Mouse (Mus musculus): ENCODE data around the gene Cdt1. TPM values are rescaled to one million over a fixed set of nuclear protein-coding genes. Genes with fewer than 3 reads are reported as not detected.

Cdt1 gene
- polyA plus RNA-seq, 1 experiment from 2014 or later = 39.6 TPM

DNA sequence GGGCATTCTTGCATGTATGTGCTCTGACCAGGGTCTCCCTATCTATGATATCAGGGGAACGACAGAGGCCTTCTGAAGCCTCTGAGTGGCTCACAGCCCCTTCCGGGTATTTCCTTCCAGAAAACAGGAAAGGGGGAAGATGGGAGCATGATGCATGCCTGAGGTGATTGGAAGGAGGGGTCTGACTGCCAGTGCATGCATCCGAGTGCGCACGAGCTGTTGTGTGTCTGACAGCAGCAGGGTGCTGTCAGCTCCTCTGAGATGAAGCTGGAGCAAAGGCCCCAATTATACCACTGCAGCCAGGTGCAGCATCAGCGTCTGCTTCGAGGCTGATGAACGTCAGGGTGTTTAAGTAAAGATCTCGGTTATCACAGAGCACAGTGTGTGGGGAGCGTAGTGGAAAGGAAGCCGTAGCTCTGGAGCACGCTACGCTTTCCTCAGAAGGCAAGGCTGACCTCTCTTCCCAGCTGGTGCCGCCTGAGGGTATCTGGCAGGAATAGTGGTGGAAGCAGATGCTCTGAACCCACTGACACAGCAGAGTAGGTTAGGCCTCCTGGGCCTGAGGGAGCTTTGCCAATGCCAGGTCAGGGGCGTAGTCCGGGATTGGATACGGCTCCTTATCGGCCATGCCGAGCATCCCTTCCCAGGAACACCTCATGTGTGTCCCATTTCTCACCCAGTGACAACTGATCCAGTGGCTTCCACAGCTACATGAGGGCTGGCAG is 26.1 kb downstream of the Cdt1 start:
- Histone ChIP-seq H3K4me2 (no peak overlapping the region), H3K4me1 (no peaks in the 10 kb centered on the region), H3K9ac (0 out of 2 replicates have a peak overlapping the region, but pooled peaks have one; percentile 27), H3K36me3 (peaks cover 11% of the 10 kb centered on the region; the same call in 1 of the 2 replicates), H3K27ac (no peak overlapping the region), H3K27me3 (no peaks in the 10 kb centered on the region), H3K4me3 (no peak overlapping the region), H3K9me3 (no peaks in the 10 kb centered on the region)
- WGBS = 68% methylated on average over 19 of the region's 19 CpGs
- ATAC-seq (ENCODE audit: insufficient number of reproducible peaks, insufficient read depth, low FRiP score, low TSS enrichment, low read depth) = no peak

- Histone ChIP-seq H3K4me1 (no peaks in the 10 kb centered on the region), H3K4me2 (no peak overlapping the region), H3K27me3 (no peaks in the 10 kb centered on the region), H3K27ac (no peak overlapping the region), H3K9ac (no peak overlapping the region), H3K9me3 (no peaks in the 10 kb centered on the region), H3K4me3 (no peak overlapping the region), H3K36me3 (peaks cover 11% of the 10 kb centered on the region; the same call in 1 of the 2 replicates)
- 44% methylated on average over 4 of the region's 4 CpGs for WGBS
- ATAC-seq (ENCODE audit: insufficient number of reproducible peaks, insufficient read depth, low FRiP score, low TSS enrichment, low read depth) = no peak
Observed at GRCm38 (mm10) chr8:122596031-122596430, 28.2 kb downstream of the Cdt1 start.

DNA sequence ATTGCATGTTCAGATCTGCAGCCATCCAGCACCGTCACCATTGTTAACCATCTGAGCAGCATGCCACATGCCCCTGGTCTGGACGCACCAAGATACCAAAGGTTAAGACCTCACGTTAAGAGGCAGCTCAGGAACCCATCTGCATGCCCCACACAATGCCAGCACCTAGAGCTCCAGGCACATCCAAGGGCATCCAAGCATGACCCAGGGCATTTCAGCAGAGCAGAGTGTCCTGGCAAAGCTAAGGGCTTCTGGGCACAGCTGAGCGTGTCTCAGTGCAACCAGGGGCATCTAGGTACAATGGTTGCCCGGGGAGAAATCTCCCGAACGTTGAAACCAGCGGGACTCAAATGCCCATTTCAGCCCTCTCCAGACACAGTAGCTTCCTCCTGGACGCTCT is 32.9 kb downstream of the Cdt1 start:
- H3K9me3 ChIP-seq = no peaks in the 10 kb centered on the region
- H3K4me1 ChIP-seq = no peaks in the 10 kb centered on the region
- no peak overlapping the region for H3K4me3 ChIP-seq
- H3K27me3 ChIP-seq = no peaks in the 10 kb centered on the region
- H3K36me3 ChIP-seq = 0 out of 2 replicates have a peak, but pooled peaks cover 7% of the 10 kb centered on the region
- no peak for ATAC-seq (ENCODE audit: insufficient number of reproducible peaks, insufficient read depth, low FRiP score, low TSS enrichment, low read depth)
- 89% methylated on average over 9 of the region's 9 CpGs for WGBS
- H3K9ac ChIP-seq = no peak overlapping the region
- no peak overlapping the region for H3K27ac ChIP-seq
- H3K4me2 ChIP-seq = no peak overlapping the region

DNA sequence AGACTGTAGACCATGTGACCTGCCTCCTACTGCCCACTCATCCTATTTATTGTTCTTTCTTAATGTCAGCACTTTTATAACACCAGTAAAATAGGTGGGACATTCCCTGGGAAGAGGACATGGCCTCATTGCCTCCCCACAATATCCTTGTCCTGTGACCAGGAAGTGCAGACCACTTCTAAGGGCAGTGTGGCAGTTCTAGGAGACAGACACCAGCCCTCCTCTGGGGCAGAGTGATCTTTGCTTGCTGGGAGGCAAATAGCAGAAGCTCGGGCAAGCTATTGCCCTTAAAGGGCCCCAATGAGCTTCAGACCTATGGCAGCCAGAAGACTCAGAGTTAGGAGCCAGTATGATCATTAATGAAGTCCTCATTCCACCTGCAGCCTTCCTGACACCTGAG is 36.8 kb downstream of the Cdt1 start:
- no peak overlapping the region for H3K27ac ChIP-seq
- H3K9ac ChIP-seq = no peak overlapping the region
- H3K4me3 ChIP-seq = no peak overlapping the region
- ATAC-seq (ENCODE audit: insufficient number of reproducible peaks, insufficient read depth, low FRiP score, low TSS enrichment, low read depth) = no peak
- no peaks in the 10 kb centered on the region for H3K9me3 ChIP-seq
- no peaks in the 10 kb centered on the region for H3K4me1 ChIP-seq
- H3K4me2 ChIP-seq = no peak overlapping the region
- 70% methylated on average over 1 of the region's 1 CpGs for WGBS
- H3K36me3 ChIP-seq = no peaks in the 10 kb centered on the region
- H3K27me3 ChIP-seq = no peaks in the 10 kb centered on the region

GRCm38 (mm10) chr8:122605367-122605766 is 37.6 kb downstream of the Cdt1 start:
- H3K4me2 ChIP-seq = no peak overlapping the region
- no peaks in the 10 kb centered on the region for H3K36me3 ChIP-seq
- ATAC-seq (ENCODE audit: insufficient number of reproducible peaks, insufficient read depth, low FRiP score, low TSS enrichment, low read depth) = no peak
- no peaks in the 10 kb centered on the region for H3K9me3 ChIP-seq
- 68% methylated on average over 4 of the region's 4 CpGs for WGBS
- no peaks in the 10 kb centered on the region for H3K27me3 ChIP-seq
- H3K4me1 ChIP-seq = peaks cover under 1% of the 10 kb centered on the region; the same call in 1 of the 2 replicates
- H3K27ac ChIP-seq = no peak overlapping the region
- no peak overlapping the region for H3K4me3 ChIP-seq
- H3K9ac ChIP-seq = no peak overlapping the region

GRCm38 (mm10) chr8:122606810-122607209 is 39.0 kb downstream of the Cdt1 start:
- Histone ChIP-seq H3K9me3 (no peaks in the 10 kb centered on the region), H3K4me2 (no peak overlapping the region), H3K27me3 (no peaks in the 10 kb centered on the region), H3K27ac (no peak overlapping the region), H3K4me1 (peaks cover 9% of the 10 kb centered on the region), H3K36me3 (no peaks in the 10 kb centered on the region), H3K4me3 (no peak overlapping the region), H3K9ac (no peak overlapping the region)
- 72% methylated on average over 11 of the region's 12 CpGs for WGBS
- ATAC-seq (ENCODE audit: insufficient number of reproducible peaks, insufficient read depth, low FRiP score, low TSS enrichment, low read depth) = no peak

DNA sequence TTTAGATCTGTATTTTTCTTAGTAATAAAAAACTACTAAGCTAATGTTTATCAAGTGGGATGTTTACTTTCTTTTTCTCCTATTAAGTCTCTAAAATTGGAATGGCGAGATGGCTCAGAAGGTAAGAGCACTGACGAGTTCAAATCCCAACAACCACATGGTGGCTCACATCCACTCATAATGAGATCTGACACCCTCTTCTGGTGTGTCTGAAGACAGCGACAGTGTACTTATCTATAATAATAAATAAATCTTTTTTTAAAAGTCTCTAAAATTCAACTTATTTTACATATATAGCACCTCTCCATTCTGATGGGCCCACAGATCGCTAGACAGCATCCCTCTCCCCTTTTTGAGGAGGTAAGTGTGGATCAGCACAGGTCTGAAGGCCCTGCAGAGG is 42.4 kb downstream of the Cdt1 start:
- Histone ChIP-seq H3K9ac (0 out of 2 replicates have a peak overlapping the region, but pooled peaks have one; percentile 80), H3K27me3 (no peaks in the 10 kb centered on the region), H3K4me1 (peaks cover 21% of the 10 kb centered on the region), H3K27ac (no peak overlapping the region), H3K4me3 (no peak overlapping the region), H3K36me3 (peaks cover 16% of the 10 kb centered on the region), H3K9me3 (no peaks in the 10 kb centered on the region), H3K4me2 (peak overlapping the region; percentile 94)
- WGBS = 64% methylated on average over 4 of the region's 4 CpGs
- no peak for ATAC-seq (ENCODE audit: insufficient number of reproducible peaks, insufficient read depth, low FRiP score, low TSS enrichment, low read depth)

DNA sequence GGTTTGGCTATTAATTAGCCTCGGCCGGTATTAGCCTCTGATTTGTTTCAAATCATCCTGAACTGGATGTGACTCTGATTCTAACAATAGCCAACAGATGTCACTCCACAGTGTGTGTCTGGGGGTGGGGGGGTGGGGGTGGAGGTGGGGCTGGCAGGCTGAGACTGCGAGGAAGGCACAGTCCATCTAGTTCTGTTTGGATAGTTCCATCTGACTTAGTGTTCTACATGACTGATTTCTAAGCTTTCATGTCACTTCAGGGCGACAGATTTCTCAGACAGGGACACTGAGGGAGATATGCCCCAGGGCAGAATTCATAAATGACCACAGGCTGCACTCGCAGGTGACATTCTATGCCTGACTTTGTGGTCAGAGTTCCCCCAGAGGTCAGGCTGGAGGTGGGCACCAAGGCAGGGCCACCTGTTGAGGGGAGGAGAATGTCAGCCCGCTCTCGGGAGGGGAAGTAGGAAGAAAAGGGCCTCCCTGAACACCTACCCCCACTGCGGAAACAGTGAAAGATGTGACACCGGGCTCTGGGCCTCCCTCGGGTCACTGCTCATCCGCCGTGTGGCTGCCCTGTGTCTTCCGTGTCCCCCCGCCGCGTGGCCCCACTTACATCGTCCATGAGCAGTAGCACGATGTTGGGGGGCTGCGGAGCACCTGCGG is 42.9 kb downstream of the Cdt1 start:
- peaks cover 19% of the 10 kb centered on the region for H3K36me3 ChIP-seq
- WGBS = 3% methylated on average over 20 of the region's 20 CpGs
- peak overlapping the region; percentile 94 for H3K4me2 ChIP-seq
- H3K27ac ChIP-seq = peak overlapping the region; percentile 62
- peak overlapping the region; percentile 80 for H3K9ac ChIP-seq
- peaks cover 24% of the 10 kb centered on the region for H3K4me1 ChIP-seq
- peak overlapping the region; percentile 70 for H3K4me3 ChIP-seq
- peak; percentile 38 for ATAC-seq (ENCODE audit: insufficient number of reproducible peaks, insufficient read depth, low FRiP score, low TSS enrichment, low read depth)
- H3K27me3 ChIP-seq = no peaks in the 10 kb centered on the region
- no peaks in the 10 kb centered on the region for H3K9me3 ChIP-seq

- peak within 1 kb of the TSS; percentile 80 for H3K9ac ChIP-seq
- peaks cover 19% of the 10 kb centered on the region for H3K36me3 ChIP-seq
- peak; percentile 95 for ATAC-seq (ENCODE audit: insufficient number of reproducible peaks, insufficient read depth, low FRiP score, low TSS enrichment, low read depth)
- peak within 1 kb of the TSS; percentile 70 for H3K4me3 ChIP-seq
- WGBS = under 1% methylated on average over 57 of the region's 57 CpGs
- peak within 1 kb of the TSS; percentile 66 for H3K27ac ChIP-seq
- no peaks in the 10 kb centered on the region for H3K27me3 ChIP-seq
- peaks cover 32% of the 10 kb centered on the region for H3K4me1 ChIP-seq
- no peaks in the 10 kb centered on the region for H3K9me3 ChIP-seq
- H3K4me2 ChIP-seq = peak within 1 kb of the TSS; percentile 94
Observed at GRCm38 (mm10) chr8:122611295-122612133, 43.7 kb downstream of the Cdt1 start, which contains the start of the genes Galns and Trappc2l. Gene Galns (minus strand): TSS chr8:122611463. Gene Trappc2l (plus strand): TSS chr8:122611640.

- H3K27me3 ChIP-seq = no peaks in the 10 kb centered on the region
- H3K4me3 ChIP-seq = no peak overlapping the region
- peaks cover 19% of the 10 kb centered on the region for H3K36me3 ChIP-seq
- H3K9ac ChIP-seq = 0 out of 2 replicates have a peak overlapping the region, but pooled peaks have one; percentile 12
- no peaks in the 10 kb centered on the region for H3K9me3 ChIP-seq
- ATAC-seq (ENCODE audit: insufficient number of reproducible peaks, insufficient read depth, low FRiP score, low TSS enrichment, low read depth) = no peak
- H3K4me2 ChIP-seq = no peak overlapping the region
- WGBS = 59% methylated on average over 9 of the region's 9 CpGs
- no peak overlapping the region for H3K27ac ChIP-seq
- peaks cover 43% of the 10 kb centered on the region for H3K4me1 ChIP-seq
Observed at GRCm38 (mm10) chr8:122616181-122616905, 48.5 kb downstream of the Cdt1 start.

Data from embryonic facial prominence, embryonic 13.5 days (tissue).